Mouse (Mus musculus) heart, postnatal 0 days (tissue): ENCODE results near the gene Med20. TPM values are rescaled to one million over a fixed set of nuclear protein-coding genes. Genes with fewer than 3 reads are reported as not detected.
A peak's percentile ranks its signal among the peaks of the same experiment; 100 is the strongest.

ENCODE experiments used
- ATAC-seq: fragments of 200-750 bp; cut with Nextera tagmentation; 2 replicates; pipeline ENCODE4 v1.8.0; 2017; ENCODE audit warnings: low read depth, moderate number of reproducible peaks, moderate library complexity; ENCODE audit not compliant: insufficient read depth
- DNase-seq: peaks from one replicate; pipeline ENCODE4 v3.0.0-alpha.2; 2016; ENCODE audit warnings: low spot score
- H3K27ac ChIP-seq: fragments of 300-500 bp; sonication (generic); 2 replicates; pipeline ENCODE4 v1.5.1; 2014; ENCODE audit warnings: low read depth, mild to moderate bottlenecking
- H3K27me3 ChIP-seq: fragments of 300-500 bp; sonication (generic); 2 replicates; pipeline ENCODE4 v1.6.1; 2014; ENCODE audit warnings: low read length, mixed read lengths; ENCODE audit not compliant: control insufficient read depth, insufficient read depth
- H3K36me3 ChIP-seq: fragments of 300-500 bp; sonication (generic); replicated peaks from 2 replicates; pipeline ENCODE4 v1.6.1; 2014; ENCODE audit warnings: low read length, mixed read lengths; ENCODE audit not compliant: control insufficient read depth, insufficient read depth
- H3K4me1 ChIP-seq: fragments of 300-500 bp; sonication (generic); 2 replicates; pipeline ENCODE4 v1.6.1; 2014; ENCODE audit warnings: antibody characterized with exemption; ENCODE audit not compliant: control insufficient read depth, insufficient read depth
- H3K4me2 ChIP-seq: fragments of 300-500 bp; sonication (generic); 2 replicates; pipeline ENCODE4 v1.6.1; 2014; ENCODE audit warnings: low read depth, mild to moderate bottlenecking, low read length, moderate library complexity
- H3K4me3 ChIP-seq: fragments of 300-500 bp; sonication (generic); 2 replicates; pipeline ENCODE4 v1.5.1; 2014; ENCODE audit warnings: low read depth, low read length
- H3K9ac ChIP-seq: fragments of 300-500 bp; sonication (generic); replicated peaks from 2 replicates; pipeline ENCODE4 v1.6.1; 2014; ENCODE audit warnings: low read depth, low read length, mixed read lengths
- H3K9me3 ChIP-seq: fragments of 300-500 bp; sonication (generic); replicated peaks from 2 replicates; pipeline ENCODE4 v1.6.1; 2016; ENCODE audit warnings: low read length; ENCODE audit not compliant: control insufficient read depth
- CTCF ChIP-seq: IDR thresholded peaks from 2 replicates; pipeline ENCODE4 v1.5.1; 2016; ENCODE audit warnings: antibody characterized with exemption, control low read depth, low read depth
- EP300 ChIP-seq: IDR thresholded peaks from 2 replicates; pipeline ENCODE4 v1.6.1; 2016; ENCODE audit warnings: antibody characterized with exemption, low read depth
- WGBS: fragments of 180-500 bp; shearing (Covaris S2); extraction: QIAGEN DNeasy Blood & Tissue Kit; methylation state at CpG from one replicate; pipeline ENCODE4 v1.1.7; 2014; 5-methylcytosine and 5-hydroxymethylcytosine counted together
- polyA plus RNA-seq: library from polyadenylated mRNA; unstranded; fragments of >200 nt; fragmentation: Nextera tagmentation; extraction: Ambion mirVana; gene quantifications from 2 replicates; pipeline ENCODE4 v1.2.1, GENCODE M21; 2015
- total RNA-seq: library from RNA; depleted of rRNA; stranded (reverse); fragments of >200 nt; gene quantifications from 2 replicates; pipeline ENCODE4 v1.2.3, GENCODE M21; 2014; ENCODE audit warnings: low replicate concordance

Gene Med20
- total and polyA plus RNA-seq, 2 experiments from 2014 or later, result 21.8 to 26.5 TPM

DNA sequence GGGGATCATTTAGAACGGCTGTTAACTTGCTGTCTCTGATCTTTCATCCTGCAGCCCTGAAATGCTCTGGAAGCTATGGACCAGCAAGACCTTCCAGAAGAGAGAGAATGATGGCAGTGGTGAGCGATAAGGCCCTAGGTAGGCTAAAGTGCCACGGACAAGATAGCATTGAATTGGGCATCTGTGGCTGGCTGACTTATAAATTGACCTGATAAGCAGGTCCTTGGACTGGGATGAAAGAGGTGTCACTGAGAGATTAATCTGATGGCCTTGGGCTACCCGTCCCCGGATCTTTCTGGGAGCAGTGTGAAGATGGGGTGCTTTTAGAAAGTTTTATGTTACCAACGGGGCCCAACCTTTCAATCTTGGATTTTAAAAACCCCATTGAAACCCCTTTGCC lies 32.7 kb upstream of the Med20 start:
- no peaks in the 10 kb centered on the region for H3K36me3 ChIP-seq
- WGBS, result 70% methylated on average over 6 of the region's 6 CpGs
- DNase-seq (no peak), ATAC-seq (no peak)
- no peak overlapping the region for H3K9ac ChIP-seq
- H3K9me3 ChIP-seq, result no peaks in the 10 kb centered on the region
- no peak overlapping the region for H3K27ac ChIP-seq
- TF ChIP-seq CTCF (no peak), EP300 (no peak)
- no peaks in the 10 kb centered on the region for H3K27me3 ChIP-seq
- H3K4me2 ChIP-seq, result no peak overlapping the region
- no peak overlapping the region for H3K4me3 ChIP-seq
- H3K4me1 ChIP-seq, result no peaks in the 10 kb centered on the region

DNA sequence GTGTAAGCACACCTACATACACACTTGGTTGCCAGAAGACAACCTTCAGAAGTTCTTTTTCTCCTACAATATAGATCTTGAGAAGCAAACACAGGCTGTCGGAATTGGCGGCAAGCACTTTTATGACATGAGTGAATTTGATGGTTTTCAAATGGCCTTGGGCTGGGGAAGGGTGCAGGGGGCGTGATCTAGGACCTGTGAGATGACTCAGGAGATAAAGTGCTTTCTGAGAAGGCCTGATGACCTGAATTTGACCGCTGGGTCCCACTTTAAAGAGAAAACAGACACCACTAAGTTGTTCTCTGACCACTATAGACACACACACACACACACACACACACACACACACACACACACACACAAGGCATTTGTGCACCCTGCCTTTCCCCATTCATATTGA lies 30.4 kb upstream of the Med20 start:
- 89% methylated on average over 4 of the region's 4 CpGs for WGBS
- Histone ChIP-seq H3K9ac (no peak overlapping the region), H3K27me3 (no peaks in the 10 kb centered on the region), H3K4me1 (no peaks in the 10 kb centered on the region), H3K36me3 (no peaks in the 10 kb centered on the region), H3K4me2 (no peak overlapping the region), H3K9me3 (no peaks in the 10 kb centered on the region), H3K4me3 (no peak overlapping the region), H3K27ac (no peak overlapping the region)
- TF ChIP-seq EP300, result no peak
- no peak for TF ChIP-seq CTCF
- ATAC-seq (no peak), DNase-seq (no peak)

- Histone ChIP-seq H3K4me3 (no peak overlapping the region), H3K9ac (no peak overlapping the region), H3K27ac (no peak overlapping the region), H3K36me3 (no peaks in the 10 kb centered on the region), H3K4me2 (no peak overlapping the region), H3K27me3 (no peaks in the 10 kb centered on the region), H3K4me1 (peaks cover 6% of the 10 kb centered on the region; the same call in 1 of the 2 replicates), H3K9me3 (no peaks in the 10 kb centered on the region)
- TF ChIP-seq EP300 (no peak), CTCF (no peak)
- 85% methylated on average over 7 of the region's 8 CpGs for WGBS
- ATAC-seq (no peak), DNase-seq (no peak)
These were observed 22.9 kb upstream of the Med20 start for GRCm38 (mm10) chr17:47588517-47588916.

- H3K4me1 ChIP-seq, result peaks cover 16% of the 10 kb centered on the region
- no peaks in the 10 kb centered on the region for H3K36me3 ChIP-seq
- no peak overlapping the region for H3K9ac ChIP-seq
- no peak overlapping the region for H3K4me3 ChIP-seq
- no peaks in the 10 kb centered on the region for H3K27me3 ChIP-seq
- DNase-seq, result no peak
- no peak for TF ChIP-seq CTCF
- no peak for TF ChIP-seq EP300
- WGBS, result 42% methylated on average over 3 of the region's 3 CpGs
- ATAC-seq, result no peak
- H3K27ac ChIP-seq, result no peak overlapping the region
- no peak overlapping the region for H3K4me2 ChIP-seq
- no peaks in the 10 kb centered on the region for H3K9me3 ChIP-seq
These were observed 20.3 kb upstream of the Med20 start for GRCm38 (mm10) chr17:47591073-47591472.

GRCm38 (mm10) chr17:47593215-47593853 lies 18.0 kb upstream of the Med20 start:
- H3K27me3 ChIP-seq, result no peaks in the 10 kb centered on the region
- H3K4me1 ChIP-seq, result peaks cover 33% of the 10 kb centered on the region
- no peaks in the 10 kb centered on the region for H3K9me3 ChIP-seq
- DNase-seq, result peak; percentile 96
- WGBS, result under 1% methylated on average over 63 of the region's 63 CpGs
- H3K27ac ChIP-seq, result peak overlapping the region; percentile 94
- peak; percentile 91 for ATAC-seq
- no peak for TF ChIP-seq CTCF
- H3K36me3 ChIP-seq, result peaks cover 9% of the 10 kb centered on the region; the same call in 1 of the 2 replicates
- peak overlapping the region; percentile 85 for H3K9ac ChIP-seq
- peak overlapping the region; percentile 92 for H3K4me2 ChIP-seq
- H3K4me3 ChIP-seq, result peak overlapping the region; percentile 72

DNA sequence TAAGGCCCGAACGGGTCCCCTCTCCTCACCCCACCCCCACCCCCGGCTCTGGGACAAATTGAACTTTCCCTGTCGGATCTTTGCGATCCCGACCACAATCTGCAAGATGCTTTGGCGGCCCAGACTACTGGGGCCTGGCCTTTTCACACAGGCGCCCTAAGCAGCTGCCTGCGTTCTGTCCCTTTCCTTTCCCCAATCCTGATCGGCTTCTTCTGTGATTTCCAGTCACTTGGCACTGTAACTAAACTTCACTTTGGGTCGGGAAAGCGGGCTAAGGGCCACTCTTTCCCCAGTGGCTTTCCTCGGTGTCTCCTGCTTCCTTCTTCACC lies 17.6 kb upstream of the Med20 start:
- ATAC-seq (no peak), DNase-seq (no peak)
- WGBS, result under 1% methylated on average over 13 of the region's 13 CpGs
- Histone ChIP-seq H3K27me3 (no peaks in the 10 kb centered on the region), H3K27ac (peak overlapping the region; percentile 94), H3K36me3 (peaks cover 14% of the 10 kb centered on the region), H3K4me2 (peak overlapping the region; percentile 92), H3K9ac (peak overlapping the region; percentile 85), H3K9me3 (no peaks in the 10 kb centered on the region), H3K4me3 (peak overlapping the region; percentile 72), H3K4me1 (peaks cover 33% of the 10 kb centered on the region)
- no peak for TF ChIP-seq CTCF
- TF ChIP-seq EP300, result no peak
